Mouse (Mus musculus) small intestine, adult 2 months (tissue): ENCODE measurements around the gene Rxfp3.

Experiments
- CTCF ChIP-seq: fragments of 200-500 bp; IDR thresholded peaks from 2 replicates; pipeline ENCODE4 v1.5.1; 2012; ENCODE audit warnings: low read depth, mild to moderate bottlenecking, control low read depth, inconsistent platforms, low read length, moderate library complexity, mixed read lengths; ENCODE audit not compliant: insufficient replicate concordance, insufficient read length; ENCODE audit errors: extremely low read depth
- POLR2A ChIP-seq: fragments of 200-500 bp; IDR thresholded peaks from 2 replicates; pipeline ENCODE4 v1.6.1; 2012; ENCODE audit warnings: low read depth, mild to moderate bottlenecking, control low read depth, inconsistent platforms, low read length, moderate library complexity

- TF ChIP-seq CTCF (no peak), POLR2A (no peak)
Measured at GRCm38 (mm10) chr15:11062903-11063302, 25.1 kb upstream of the Rxfp3 start.
